Mouse (Mus musculus): ENCODE data around the gene Gm813.
A peak's percentile ranks its signal among the peaks of the same experiment; 100 is the strongest.

DNA sequence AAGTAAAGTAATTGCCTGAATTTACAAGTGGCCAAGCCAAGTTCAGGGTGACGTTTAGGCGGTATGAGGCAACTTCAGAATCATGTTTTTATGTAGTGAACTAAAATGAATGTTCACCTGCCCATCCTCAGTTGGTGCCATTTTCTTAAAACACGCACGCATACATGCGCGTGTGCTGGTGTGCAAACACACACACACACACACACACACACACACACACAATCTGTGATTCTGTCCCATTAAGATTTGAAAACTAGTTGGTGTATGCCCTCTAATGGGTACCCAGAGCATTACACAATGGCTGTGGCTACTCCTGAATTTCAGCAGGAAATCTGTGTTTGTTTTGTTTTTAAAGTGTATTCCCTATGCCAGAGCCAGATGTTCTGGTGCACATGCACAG, 7.2 kb upstream of the Gm813 start:
- peak; percentile 84 for TF ChIP-seq CTCF (IDR thresholded peaks at IDR 0.05; ENCODE audit: low read depth)
- no peak for TF ChIP-seq EP300 (optimal IDR thresholded peaks at IDR 0.05)
